Mouse (Mus musculus): ENCODE measurements around the gene Ctsz. TPM values are rescaled to one million over a fixed set of nuclear protein-coding genes. Genes with fewer than 3 reads are reported as not detected.

Ctsz gene
- polyA plus RNA-seq, 1 experiment, result 112 TPM

DNA sequence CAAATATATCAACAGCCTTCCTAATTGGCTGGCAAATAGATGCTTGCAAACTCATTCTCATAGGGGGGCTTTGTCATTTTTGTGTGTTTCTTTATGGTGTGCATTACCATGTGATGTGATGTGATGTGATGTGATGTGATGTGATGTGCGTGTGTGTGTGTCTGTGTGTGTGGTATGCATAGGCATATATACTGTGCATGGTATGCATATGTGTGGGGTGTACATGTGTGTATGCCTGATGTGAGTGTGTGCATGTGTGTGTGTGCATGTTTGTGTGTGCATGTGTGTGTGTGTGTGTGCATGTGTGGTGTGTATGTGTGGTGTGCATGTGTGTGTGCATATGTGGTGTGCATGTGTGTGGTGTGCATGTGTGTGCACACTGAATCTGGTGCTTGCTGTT is 41.8 kb downstream of the Ctsz start:
- Histone ChIP-seq H3K27ac (ENCODE audit: control insufficient read depth, insufficient read depth, low read depth, low read length, poor library complexity) (no peak overlapping the region), H3K4me1 (ENCODE audit: control insufficient read depth, insufficient read depth, low read length) (no peaks in the 10 kb centered on the region; the same call in 1 of the 2 replicates), H3K4me3 (replicated peaks; ENCODE audit: control insufficient read depth, low read depth, low read length) (no peak overlapping the region)
- WGBS, result 90% methylated on average over 1 of the region's 1 CpGs
- TF ChIP-seq CTCF (IDR thresholded peaks at IDR 0.05; ENCODE audit: control insufficient read depth, insufficient read depth, low read length) (no peak), POLR2A (IDR thresholded peaks at IDR 0.05; ENCODE audit: borderline replicate concordance, control insufficient read depth, low read depth, low read length) (no peak)

DNA sequence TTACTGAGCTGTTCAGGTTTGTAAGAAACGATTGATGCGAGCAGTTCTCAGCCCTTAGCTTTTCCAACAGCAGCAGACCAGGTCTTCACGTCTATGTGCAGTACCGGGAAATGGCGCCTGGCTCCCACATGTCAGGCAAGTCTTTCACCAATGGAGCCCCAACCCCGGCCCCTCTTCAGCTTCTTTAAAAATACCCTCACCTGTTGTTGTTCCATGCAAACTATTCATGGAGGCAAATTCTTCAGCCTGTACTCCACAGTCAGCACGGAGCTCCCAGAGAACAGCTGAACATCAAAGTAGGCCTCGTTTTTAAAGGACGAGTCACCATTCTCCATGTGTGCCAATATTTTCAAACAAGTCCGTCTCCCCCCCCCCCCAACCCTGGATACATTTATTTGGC is 42.2 kb downstream of the Ctsz start:
- TF ChIP-seq POLR2A (IDR thresholded peaks at IDR 0.05; ENCODE audit: borderline replicate concordance, control insufficient read depth, low read depth, low read length) (no peak), CTCF (IDR thresholded peaks at IDR 0.05; ENCODE audit: control insufficient read depth, insufficient read depth, low read length) (no peak)
- no peak overlapping the region for H3K27ac ChIP-seq (ENCODE audit: control insufficient read depth, insufficient read depth, low read depth, low read length, poor library complexity)
- no peaks in the 10 kb centered on the region; the same call in 1 of the 2 replicates for H3K4me1 ChIP-seq (ENCODE audit: control insufficient read depth, insufficient read depth, low read length)
- H3K4me3 ChIP-seq (replicated peaks; ENCODE audit: control insufficient read depth, low read depth, low read length), result no peak overlapping the region
- WGBS, result 83% methylated on average over 10 of the region's 10 CpGs

DNA sequence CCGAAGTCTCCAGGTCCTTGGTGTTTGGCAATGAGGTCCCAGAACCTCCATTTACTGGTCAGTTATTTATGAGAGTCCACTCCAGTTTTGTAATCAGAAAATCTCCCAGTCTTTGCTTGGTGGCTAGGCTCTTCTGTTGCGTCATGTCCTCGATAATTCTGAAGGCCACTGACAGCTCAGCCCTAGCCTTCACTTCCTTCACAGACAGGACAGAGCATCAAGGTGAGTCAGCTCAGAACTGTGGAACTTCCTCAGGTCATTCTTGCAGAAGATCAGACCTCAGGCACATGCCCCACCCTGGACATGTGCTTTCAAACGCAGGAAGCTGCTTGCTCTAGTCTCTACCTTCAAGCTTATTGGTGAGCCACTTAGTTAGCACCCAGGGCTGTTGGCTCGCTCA is 45.5 kb downstream of the Ctsz start:
- WGBS, result 49% methylated on average over 5 of the region's 5 CpGs
- H3K4me3 ChIP-seq (replicated peaks; ENCODE audit: control insufficient read depth, low read depth, low read length), result no peak overlapping the region

DNA sequence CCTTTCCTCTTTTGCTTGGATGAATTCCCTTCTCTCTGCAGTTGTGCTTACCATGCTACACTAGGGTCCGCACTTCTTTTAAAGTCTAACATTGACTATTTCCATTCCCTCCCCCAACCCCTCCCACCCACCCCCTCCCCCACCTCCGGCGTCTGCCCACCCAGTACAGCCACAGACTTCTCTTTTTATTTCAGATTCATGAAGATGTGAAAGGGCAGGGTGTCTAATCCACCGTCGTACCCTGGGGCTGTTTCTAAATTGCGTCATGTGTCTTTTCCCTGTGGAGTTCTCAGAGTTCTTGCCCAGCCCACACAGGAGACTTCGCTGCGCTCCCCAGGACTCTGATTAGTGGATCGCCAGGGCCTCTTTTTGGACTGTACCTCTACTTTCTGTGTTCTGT is 46.3 kb downstream of the Ctsz start:
- WGBS, result 66% methylated on average over 9 of the region's 9 CpGs
- no peaks in the 10 kb centered on the region; the same call in 1 of the 2 replicates for H3K4me1 ChIP-seq (ENCODE audit: control insufficient read depth, insufficient read depth, low read length)
- no peak overlapping the region for H3K27ac ChIP-seq (ENCODE audit: control insufficient read depth, insufficient read depth, low read depth, low read length, poor library complexity)
- H3K4me3 ChIP-seq (replicated peaks; ENCODE audit: control insufficient read depth, low read depth, low read length), result no peak overlapping the region
- TF ChIP-seq CTCF (IDR thresholded peaks at IDR 0.05; ENCODE audit: control insufficient read depth, insufficient read depth, low read length) (no peak), POLR2A (IDR thresholded peaks at IDR 0.05; ENCODE audit: borderline replicate concordance, control insufficient read depth, low read depth, low read length) (no peak)

More for the DNA sequence above, 45.5 kb downstream of the Ctsz start:
- no peak overlapping the region for H3K27ac ChIP-seq (ENCODE audit: control insufficient read depth, insufficient read depth, low read depth, low read length, poor library complexity)
- TF ChIP-seq POLR2A (IDR thresholded peaks at IDR 0.05; ENCODE audit: borderline replicate concordance, control insufficient read depth, low read depth, low read length), result no peak
- no peaks in the 10 kb centered on the region; the same call in 1 of the 2 replicates for H3K4me1 ChIP-seq (ENCODE audit: control insufficient read depth, insufficient read depth, low read length)

DNA sequence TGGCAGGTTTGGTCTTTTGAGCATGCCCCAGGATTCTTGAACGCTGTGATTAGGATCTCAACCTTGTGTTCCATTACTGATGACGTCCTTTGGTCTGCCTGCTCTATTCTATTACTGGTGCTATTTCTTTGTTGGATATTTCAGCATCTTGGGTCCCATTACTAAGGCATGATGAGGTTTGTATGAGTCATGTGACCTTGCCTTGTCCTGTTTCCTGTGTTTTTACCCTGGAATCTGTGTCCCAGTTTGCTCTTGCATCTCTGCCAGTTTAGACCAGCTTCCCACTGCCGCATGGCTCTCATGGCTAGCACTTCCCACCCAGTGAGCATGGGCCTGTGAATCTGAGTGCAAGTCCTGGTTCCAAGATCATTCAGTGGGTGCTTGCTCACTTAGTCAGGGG is 46.9 kb downstream of the Ctsz start:
- H3K4me1 ChIP-seq (ENCODE audit: control insufficient read depth, insufficient read depth, low read length), result no peaks in the 10 kb centered on the region
- 92% methylated on average over 3 of the region's 3 CpGs for WGBS
- TF ChIP-seq POLR2A (IDR thresholded peaks at IDR 0.05; ENCODE audit: borderline replicate concordance, control insufficient read depth, low read depth, low read length), result no peak
- TF ChIP-seq CTCF (IDR thresholded peaks at IDR 0.05; ENCODE audit: control insufficient read depth, insufficient read depth, low read length), result no peak
- H3K27ac ChIP-seq (ENCODE audit: control insufficient read depth, insufficient read depth, low read depth, low read length, poor library complexity), result no peak overlapping the region
- no peak overlapping the region for H3K4me3 ChIP-seq (replicated peaks; ENCODE audit: control insufficient read depth, low read depth, low read length)

DNA sequence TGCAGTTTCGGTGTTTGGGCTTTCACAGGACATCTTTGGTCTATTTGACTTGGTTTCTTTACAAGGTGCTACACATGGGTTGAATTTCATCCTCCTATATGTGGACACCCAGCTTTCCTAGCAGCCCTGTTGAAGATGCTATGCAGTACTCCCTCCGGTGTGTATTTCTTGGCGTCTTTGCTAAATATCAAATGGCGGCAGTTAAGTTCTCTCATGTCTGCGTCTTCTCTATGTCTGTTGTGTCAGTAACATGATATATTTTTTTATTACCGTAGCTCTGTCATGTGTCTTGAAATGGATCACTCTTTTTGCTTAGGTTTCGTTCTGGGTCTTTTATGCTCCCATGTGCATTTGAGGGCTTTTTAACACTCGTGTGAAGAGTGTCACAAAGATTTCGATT is 57.8 kb downstream of the Ctsz start:
- Histone ChIP-seq H3K4me3 (replicated peaks; ENCODE audit: control insufficient read depth, low read depth, low read length) (no peak overlapping the region), H3K27ac (ENCODE audit: control insufficient read depth, insufficient read depth, low read depth, low read length, poor library complexity) (no peak overlapping the region), H3K4me1 (ENCODE audit: control insufficient read depth, insufficient read depth, low read length) (no peaks in the 10 kb centered on the region)
- no peak for TF ChIP-seq CTCF (IDR thresholded peaks at IDR 0.05; ENCODE audit: control insufficient read depth, insufficient read depth, low read length)
- 82% methylated on average over 9 of the region's 9 CpGs for WGBS

Other genes starting within 250 kb of the Ctsz start
- gene Gnas, start 154.7 kb downstream of the Ctsz start, polyA plus RNA-seq (2011; ENCODE audit: insufficient read depth, insufficient read length, low replicate concordance, missing spikeins), result 159 and 173 TPM in 2 replicates
- 0.66 TPM in 1 of 2 replicates, not detected in the other for gene Gm20721, start 92.3 kb downstream of the Ctsz start, polyA plus RNA-seq (2011; ENCODE audit: insufficient read depth, insufficient read length, low replicate concordance, missing spikeins)
- gene Nelfcd, start 23.2 kb downstream of the Ctsz start, polyA plus RNA-seq (2011; ENCODE audit: insufficient read depth, insufficient read length, low replicate concordance, missing spikeins), result 46.3 and 55.9 TPM in 2 replicates
- gene Tubb1, start 11.7 kb upstream of the Ctsz start, polyA plus RNA-seq (2011; ENCODE audit: insufficient read depth, insufficient read length, low replicate concordance, missing spikeins), result 36.1 and 60.9 TPM in 2 replicates
- gene Atp5e, start 25.1 kb upstream of the Ctsz start, polyA plus RNA-seq (2011; ENCODE audit: insufficient read depth, insufficient read length, low replicate concordance, missing spikeins), result 214 and 278 TPM in 2 replicates
- gene Prelid3b, start 34.0 kb upstream of the Ctsz start, polyA plus RNA-seq (2011; ENCODE audit: insufficient read depth, insufficient read length, low replicate concordance, missing spikeins), result 46.1 and 55.5 TPM in 2 replicates
- 2.0 and 6.0 TPM in 2 replicates for gene Zfp831, start 204.5 kb upstream of the Ctsz start, polyA plus RNA-seq (2011; ENCODE audit: insufficient read depth, insufficient read length, low replicate concordance, missing spikeins)